Mouse (Mus musculus) frontal cortex, postnatal 10 days (tissue): ENCODE measurements around the gene Phf13.
A peak's percentile ranks its signal among the peaks of the same experiment; 100 is the strongest.

ENCODE experiments used
- DNase-seq, 2 experiments: peaks; one replicate each; pipeline ENCODE4 v3.0.0; 2022; ENCODE audit warnings: low spot score in 2 of 2, mixed read lengths in 1 of 2

The Phf13 gene

GRCm38 (mm10) chr4:151993035-151993434 lies 3.0 kb downstream of the Phf13 start:
- no peak for DNase-seq

DNA sequence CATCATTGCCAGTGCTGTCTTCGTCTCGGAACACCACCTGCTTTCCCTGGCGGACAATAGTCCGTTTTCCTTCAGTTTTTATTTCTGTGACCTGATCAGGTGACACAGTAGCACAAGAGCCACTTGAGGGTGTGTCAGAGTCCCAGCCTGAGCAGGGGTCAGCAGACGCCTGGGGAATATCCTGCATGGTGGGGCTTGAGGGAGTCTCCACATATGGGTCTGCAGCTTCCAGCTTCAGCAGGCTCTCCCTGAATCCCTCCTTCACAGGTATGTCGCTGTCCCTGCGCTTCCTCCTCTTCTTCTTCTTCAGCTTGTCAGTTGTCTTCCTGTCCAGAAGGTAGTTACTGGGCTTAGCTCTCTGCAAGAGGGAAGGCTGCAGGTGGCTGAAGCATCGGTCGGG lies 4.0 kb downstream of the Phf13 start:
- no peak for DNase-seq

GRCm38 (mm10) chr4:151989110-151989488 lies 7.0 kb downstream of the Phf13 start:
- no peak for DNase-seq

DNA sequence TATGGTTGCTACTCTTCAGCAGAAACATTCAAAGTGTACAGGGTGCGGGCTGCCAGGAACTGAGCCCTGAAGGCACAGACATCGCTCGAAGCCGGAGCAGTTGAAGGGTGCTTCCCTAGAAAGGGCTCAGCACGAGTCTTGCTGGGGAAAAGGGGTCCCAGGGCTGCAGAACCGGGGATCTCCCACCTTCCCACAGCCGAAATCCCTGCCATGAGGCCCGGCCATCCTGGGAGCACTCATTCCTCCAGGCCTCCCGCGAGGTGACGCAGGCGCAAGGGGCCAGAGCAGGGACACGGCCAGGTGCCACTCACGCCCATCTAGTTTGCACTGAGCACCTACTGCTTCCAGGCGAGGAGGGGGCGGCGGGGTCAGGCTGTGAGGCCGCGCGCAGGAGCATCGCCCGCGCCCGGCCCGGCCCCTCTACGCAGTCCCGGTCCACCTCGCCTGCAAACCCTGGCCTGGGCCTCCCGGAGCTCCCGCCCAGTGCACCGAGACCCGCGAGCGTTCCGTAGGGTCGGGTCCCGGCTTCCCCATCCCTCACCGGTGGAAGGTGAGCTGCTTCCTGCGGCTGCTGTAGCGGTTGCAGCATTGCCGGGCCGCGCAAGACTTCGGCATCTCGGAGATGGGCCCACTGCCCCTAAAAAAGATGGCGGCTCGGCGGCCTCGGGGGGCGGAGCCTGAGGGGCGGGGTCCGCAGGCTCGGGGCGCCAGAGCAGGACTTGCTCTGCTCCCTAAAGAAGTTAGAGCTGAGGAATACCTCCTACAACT lies 7.5 kb downstream of the Phf13 start, which contains the start of gene Thap3:
Gene Thap3, minus strand, starts transcription at position 656 of the 768 bp plus-strand sequence.
- peak in 1 of 2 experiments; percentile 81 for DNase-seq

DNA sequence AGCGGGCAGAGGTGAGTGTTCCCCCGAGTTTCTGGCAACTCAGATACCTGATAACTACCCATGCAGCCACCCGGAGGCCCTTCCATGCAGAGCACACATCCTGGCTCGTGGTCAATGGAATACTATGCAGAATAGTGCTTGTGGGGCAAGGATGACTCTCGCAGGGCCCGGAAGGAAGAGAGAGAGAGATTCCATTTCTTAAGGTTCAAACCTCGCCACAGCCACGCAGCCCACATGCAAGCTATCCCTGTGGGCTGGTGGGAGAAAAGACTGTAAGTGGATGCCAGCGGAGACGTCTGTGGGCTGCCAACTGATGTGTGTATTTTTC lies 8.1 kb downstream of the Phf13 start:
- DNase-seq, result no peak

GRCm38 (mm10) chr4:151986650-151987049 lies 9.4 kb downstream of the Phf13 start:
- DNase-seq, result no peak

- no peak for DNase-seq
Measured at GRCm38 (mm10) chr4:151985886-151986285, 10.2 kb downstream of the Phf13 start.

- no peak for DNase-seq
Measured at GRCm38 (mm10) chr4:151983560-151983959, 12.5 kb downstream of the Phf13 start.

GRCm38 (mm10) chr4:151983043-151983442 lies 13.0 kb downstream of the Phf13 start:
- DNase-seq, result no peak

DNA sequence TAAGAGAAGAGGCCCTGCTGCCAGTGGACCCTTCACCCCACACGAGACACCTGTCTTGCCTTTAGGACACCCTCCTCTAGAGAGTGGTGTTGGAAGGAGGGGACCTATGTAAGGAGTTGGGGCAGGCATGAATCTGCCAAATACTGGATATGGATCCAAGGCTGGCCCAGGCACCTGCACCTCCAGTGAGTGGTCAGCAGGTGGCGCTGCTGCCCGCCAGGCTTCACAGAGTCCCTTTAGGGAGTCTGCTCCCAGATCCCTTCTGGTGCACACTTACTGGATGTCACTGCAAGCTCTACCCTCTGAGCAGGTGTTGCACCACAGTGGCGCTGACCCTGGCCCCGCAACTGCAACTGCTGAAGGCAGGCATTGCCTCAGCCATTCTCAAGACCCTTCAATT lies 14.7 kb downstream of the Phf13 start:
- peak; percentile 69 to 81 for DNase-seq

GRCm38 (mm10) chr4:151980699-151981098 lies 15.4 kb downstream of the Phf13 start:
- DNase-seq, result no peak

GRCm38 (mm10) chr4:151977748-151978147 lies 18.3 kb downstream of the Phf13 start:
- DNase-seq, result peak; percentile 68 to 84

DNA sequence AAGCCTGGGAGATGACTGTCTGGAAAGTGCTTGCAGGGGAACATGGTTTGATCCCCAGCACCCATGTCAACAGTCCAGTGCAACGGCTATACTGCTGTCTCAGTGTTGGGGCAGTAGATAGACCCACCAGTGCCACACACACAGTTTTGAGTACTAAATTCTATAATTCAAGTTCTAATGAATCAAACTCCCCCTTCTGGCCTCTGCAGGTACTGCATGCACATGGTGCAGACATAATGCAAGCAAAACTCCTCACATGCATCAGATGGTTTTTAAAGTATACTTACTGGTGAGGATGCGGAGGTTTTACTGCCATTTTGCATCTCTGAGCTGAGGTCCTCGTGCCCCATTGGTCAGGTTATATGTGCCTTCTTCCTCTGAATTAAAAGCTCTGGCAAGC lies 20.6 kb downstream of the Phf13 start:
- DNase-seq, result no peak

GRCm38 (mm10) chr4:151972221-151972967 lies 23.7 kb downstream of the Phf13 start:
- no peak for DNase-seq

DNA sequence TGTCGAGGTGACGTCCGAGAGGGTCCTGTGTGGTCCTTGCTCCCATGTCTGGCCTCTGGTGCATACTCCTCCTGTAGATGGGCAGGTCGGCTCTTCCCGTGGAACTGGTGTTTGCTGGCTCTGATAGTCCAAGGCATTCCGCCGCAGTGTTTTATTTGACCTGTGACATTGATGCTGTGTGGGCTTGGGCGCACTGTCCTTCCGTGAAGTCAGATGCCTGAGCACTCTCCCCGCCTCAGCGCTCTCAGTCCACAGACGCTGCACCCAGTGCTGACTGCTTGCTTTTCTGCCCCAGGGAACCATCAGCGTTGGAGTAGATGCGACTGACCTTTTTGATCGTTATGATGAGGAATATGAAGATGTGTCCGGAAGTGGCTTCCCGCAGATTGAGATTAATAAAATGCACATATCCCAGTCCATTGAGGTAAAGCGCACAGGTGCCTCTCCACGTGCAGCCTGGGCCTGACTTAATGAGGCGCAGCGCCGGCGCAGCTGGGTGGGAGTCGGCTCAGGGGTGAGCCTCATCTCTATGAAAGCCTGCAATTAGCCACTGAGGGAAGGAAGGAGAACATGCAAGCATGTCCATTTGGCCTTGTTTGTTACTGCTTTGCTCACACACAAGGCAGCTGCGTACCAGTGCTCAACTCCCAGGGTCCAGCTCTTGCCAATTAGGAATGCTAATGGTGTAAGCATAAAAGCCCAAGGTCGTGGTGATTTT lies 27.7 kb downstream of the Phf13 start:
- no peak for DNase-seq

- no peak for DNase-seq
Measured at GRCm38 (mm10) chr4:151962817-151963216, 33.2 kb downstream of the Phf13 start.

- no peak for DNase-seq
Measured at GRCm38 (mm10) chr4:151960513-151960854, 35.6 kb downstream of the Phf13 start.

DNA sequence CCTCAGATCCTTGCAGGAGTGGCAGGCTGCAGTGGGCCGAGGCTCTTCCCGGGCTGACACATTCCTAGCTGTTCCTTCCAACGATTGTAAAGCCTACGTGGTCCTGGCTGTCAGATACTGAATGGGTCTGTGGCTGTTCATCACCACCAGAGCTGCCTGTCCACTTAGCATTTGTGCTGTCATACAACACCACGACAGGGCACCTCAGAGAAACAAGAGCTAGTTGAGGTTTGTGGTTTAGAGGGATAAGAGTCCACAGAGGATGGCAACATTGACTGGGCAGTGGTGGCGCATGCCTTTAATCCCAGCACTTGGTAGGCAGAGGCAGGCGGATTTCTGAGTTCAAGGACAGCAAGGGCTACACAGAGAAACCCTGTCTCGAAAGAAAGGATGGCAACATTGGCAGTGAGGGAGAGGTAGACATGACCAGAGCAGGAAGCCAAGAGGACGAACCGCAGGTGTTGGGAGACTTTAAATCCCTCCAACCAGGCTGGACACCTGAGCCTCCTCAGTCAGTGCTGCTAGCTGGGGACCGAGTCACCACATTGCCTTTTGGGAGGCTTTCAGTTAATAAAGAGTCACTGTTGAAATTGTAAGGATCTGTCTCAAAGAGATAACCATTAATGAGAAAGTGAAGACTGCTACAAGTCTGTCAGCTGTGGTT lies 36.1 kb downstream of the Phf13 start:
- no peak for DNase-seq

DNA sequence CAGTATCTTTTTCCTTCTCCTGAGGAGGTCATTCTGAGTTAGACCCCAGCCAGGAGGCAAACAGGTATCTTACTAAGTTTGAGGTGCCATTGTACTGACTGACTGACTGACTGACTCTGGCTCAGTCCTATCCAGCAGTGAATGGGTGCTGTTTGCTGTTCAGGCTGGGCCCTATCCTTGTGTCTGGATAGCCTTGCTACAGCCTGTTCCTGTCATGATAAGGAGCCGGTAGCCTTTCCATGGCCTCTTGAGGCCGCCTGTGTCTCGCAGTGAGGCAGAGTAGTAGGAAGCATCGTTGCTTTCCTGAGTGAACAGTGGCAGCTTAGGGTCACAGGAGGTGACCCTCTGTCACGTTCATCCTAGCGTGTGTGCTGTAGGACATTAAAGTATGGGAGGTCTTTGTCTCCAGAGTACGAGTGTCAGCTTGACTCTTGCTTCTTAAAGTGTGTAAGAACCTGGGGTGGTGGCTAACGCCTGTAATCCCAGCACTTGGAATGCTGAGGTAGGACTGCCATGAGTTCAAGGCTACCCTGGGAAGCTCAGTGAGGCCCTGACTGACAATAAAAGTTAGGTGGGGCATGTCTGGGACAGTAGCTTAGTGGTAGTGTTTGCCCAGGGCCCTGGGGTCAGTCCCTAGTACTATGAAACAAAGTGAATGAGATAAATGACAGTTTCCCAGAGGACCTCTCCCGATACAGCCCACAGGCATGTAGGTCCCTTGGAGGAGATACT lies 38.3 kb downstream of the Phf13 start:
- no peak for DNase-seq

DNA sequence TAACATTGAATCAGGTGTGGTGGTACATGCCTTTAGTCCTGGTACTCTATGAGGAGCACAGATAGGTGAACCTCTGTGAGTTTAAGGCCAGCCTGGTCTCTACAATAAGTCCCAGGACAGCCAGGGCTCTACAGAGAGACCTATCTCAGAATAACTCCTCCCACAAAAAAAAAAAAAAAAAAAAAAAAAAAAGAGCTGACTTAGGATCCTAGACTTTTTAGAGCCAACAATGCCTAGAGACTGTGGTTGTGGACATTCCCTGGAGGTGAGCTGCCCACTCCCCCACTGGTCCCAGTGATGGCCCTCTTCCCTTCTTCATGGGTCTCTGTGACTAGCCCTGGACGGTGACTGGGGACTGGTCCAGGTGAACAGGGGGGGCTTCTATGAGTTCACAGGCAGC lies 40.3 kb downstream of the Phf13 start:
- no peak for DNase-seq

- DNase-seq, result no peak
Measured at GRCm38 (mm10) chr4:151953209-151953608, 42.8 kb downstream of the Phf13 start.
